Mouse (Mus musculus) MEL (cell line): ENCODE measurements around the gene Pdpn. TPM values are rescaled to one million over a fixed set of nuclear protein-coding genes. Genes with fewer than 3 reads are reported as not detected.

Experiments
- DNase-seq: peaks from one replicate; pipeline ENCODE4 v3.0.0; 2011; ENCODE audit warnings: low read depth, low spot score
- H3K27ac ChIP-seq: 2 replicates; pipeline ENCODE4 v1.5.1; 2012; ENCODE audit warnings: low read depth, mild to moderate bottlenecking, control low read depth, low read length, moderate library complexity; ENCODE audit not compliant: control insufficient read depth
- H3K27me3 ChIP-seq, 2 experiments: fragments of 150-350 bp in 1 of 2; sonication (generic) in 1 of 2; 2 replicates each; pipeline ENCODE4 v1.6.1; 2012; ENCODE audit warnings: low read length in 2 of 2, mild to moderate bottlenecking in 2 of 2, improper control_type of control experiment in 1 of 2, moderate library complexity in 1 of 2; ENCODE audit not compliant: insufficient read depth in 2 of 2, control insufficient read depth in 1 of 2
- H3K36me3 ChIP-seq, 2 experiments: 2 replicates each; pipeline ENCODE4 v1.6.1; 2012 to 2014; ENCODE audit warnings: low read length in 2 of 2, improper control_type of control experiment in 1 of 2, inconsistent platforms in 1 of 2, mild to moderate bottlenecking in 1 of 2; ENCODE audit not compliant: insufficient read depth in 2 of 2, control insufficient read depth in 1 of 2
- H3K4me1 ChIP-seq, 2 experiments: fragments of 150-350 bp in 1 of 2; sonication (generic) in 1 of 2; 2 replicates each; pipeline ENCODE4 v1.6.1; 2012; ENCODE audit warnings: low read length in 2 of 2, improper control_type of control experiment in 1 of 2, mild to moderate bottlenecking in 1 of 2; ENCODE audit not compliant: insufficient read depth in 2 of 2, control insufficient read depth in 1 of 2
- H3K4me3 ChIP-seq, 2 experiments: fragments of 150-350 bp in 1 of 2; sonication (generic) in 1 of 2; 2 replicates each; pipeline ENCODE4 v1.5.1; 2012; ENCODE audit warnings: low read depth in 2 of 2, low read length in 2 of 2, mild to moderate bottlenecking in 2 of 2, moderate library complexity in 2 of 2, control low read depth in 1 of 2, improper control_type of control experiment in 1 of 2; ENCODE audit not compliant: control insufficient read depth in 1 of 2, insufficient read depth in 1 of 2
- H3K79me2 ChIP-seq: 2 replicates; pipeline ENCODE4 v1.6.1; 2012; ENCODE audit warnings: mild to moderate bottlenecking, low read length, moderate library complexity; ENCODE audit not compliant: control insufficient read depth, poor library complexity, insufficient read depth
- H3K9ac ChIP-seq: 2 replicates; pipeline ENCODE4 v1.6.1; 2012; ENCODE audit warnings: low read depth, mild to moderate bottlenecking, control low read depth, low read length, moderate library complexity; ENCODE audit not compliant: control insufficient read depth, poor library complexity, severe bottlenecking
- H3K9me3 ChIP-seq: fragments of 150-350 bp; sonication (generic); replicated peaks from 2 replicates; pipeline ENCODE4 v1.6.1; 2012; ENCODE audit warnings: mild to moderate bottlenecking, low read length, improper control_type of control experiment, moderate library complexity; ENCODE audit not compliant: insufficient read depth
- CHD2 ChIP-seq: IDR thresholded peaks from 2 replicates; pipeline ENCODE4 v1.6.1; 2011; ENCODE audit warnings: low read length, improper control_type of control experiment
- CTCF ChIP-seq, 3 experiments: IDR thresholded peaks in 2 of 3; conservative IDR thresholded peaks in 1 of 3; 2 replicates each; pipeline ENCODE4 v1.5.1; 2011 to 2012; ENCODE audit warnings: low read length in 3 of 3, low read depth in 2 of 3, mild to moderate bottlenecking in 2 of 3, improper control_type of control experiment in 1 of 3, inconsistent platforms in 1 of 3, mixed read lengths in 1 of 3, moderate library complexity in 1 of 3; ENCODE audit not compliant: control insufficient read depth in 1 of 3, insufficient read depth in 1 of 3, poor library complexity in 1 of 3, severe bottlenecking in 1 of 3
- E2F4 ChIP-seq: IDR thresholded peaks from 2 replicates; pipeline ENCODE4 v1.6.1; 2011; ENCODE audit warnings: low read depth, low read length, improper control_type of control experiment, borderline replicate concordance
- ELF1 ChIP-seq: IDR thresholded peaks from 2 replicates; pipeline ENCODE4 v1.6.1; 2014; ENCODE audit warnings: low read depth, mild to moderate bottlenecking, inconsistent platforms, low read length, improper control_type of control experiment, moderate library complexity
- ETS1 ChIP-seq: IDR thresholded peaks from 2 replicates; pipeline ENCODE4 v1.6.1; 2012; ENCODE audit warnings: low read depth, mild to moderate bottlenecking, inconsistent platforms, low read length, improper control_type of control experiment, moderate library complexity
- GABPA ChIP-seq: IDR thresholded peaks from 2 replicates; pipeline ENCODE4 v1.6.1; 2012; ENCODE audit warnings: low read depth, mild to moderate bottlenecking, inconsistent platforms, low read length, improper control_type of control experiment, moderate library complexity
- HCFC1 ChIP-seq: IDR thresholded peaks from 2 replicates; pipeline ENCODE4 v1.6.1; 2012; ENCODE audit warnings: low read depth, mild to moderate bottlenecking, inconsistent platforms, low read length, improper control_type of control experiment, moderate library complexity
- MAZ ChIP-seq: IDR thresholded peaks from 2 replicates; pipeline ENCODE4 v1.6.1; 2012; ENCODE audit warnings: low read depth, mild to moderate bottlenecking, inconsistent platforms, low read length, improper control_type of control experiment
- MYB ChIP-seq: IDR thresholded peaks from 2 replicates; pipeline ENCODE4 v1.6.1; 2011; ENCODE audit warnings: mild to moderate bottlenecking, low read depth, low read length, improper control_type of control experiment
- NRF1 ChIP-seq: IDR thresholded peaks from 2 replicates; pipeline ENCODE4 v1.6.1; 2014; ENCODE audit warnings: low read depth, mild to moderate bottlenecking, inconsistent platforms, low read length, improper control_type of control experiment, moderate library complexity; ENCODE audit not compliant: poor library complexity, insufficient read depth, severe bottlenecking
- POLR2A ChIP-seq, 2 experiments: IDR thresholded peaks; 2 replicates each; pipeline ENCODE4 v1.6.1; 2011 to 2012; ENCODE audit warnings: low read length in 2 of 2, mild to moderate bottlenecking in 2 of 2, control low read depth in 1 of 2, improper control_type of control experiment in 1 of 2, low read depth in 1 of 2, moderate library complexity in 1 of 2; ENCODE audit not compliant: control insufficient read depth in 1 of 2, insufficient read depth in 1 of 2, poor library complexity in 1 of 2
- SMC3 ChIP-seq: IDR thresholded peaks from 2 replicates; pipeline ENCODE4 v1.6.1; 2011; ENCODE audit warnings: low read depth, low read length, improper control_type of control experiment
- TAL1 ChIP-seq: IDR thresholded peaks from 2 replicates; pipeline ENCODE4 v1.6.1; 2012; ENCODE audit warnings: mild to moderate bottlenecking, inconsistent platforms, low read length, moderate library complexity, mixed read lengths
- TBP ChIP-seq: IDR thresholded peaks from 2 replicates; pipeline ENCODE4 v1.8.0; 2011; ENCODE audit warnings: low read depth, low read length, improper control_type of control experiment
- TCF12 ChIP-seq: IDR thresholded peaks from 2 replicates; pipeline ENCODE4 v1.6.1; 2014; ENCODE audit warnings: low read depth, mild to moderate bottlenecking, inconsistent platforms, low read length, improper control_type of control experiment, moderate library complexity
- UBTF ChIP-seq: IDR thresholded peaks from 2 replicates; pipeline ENCODE4 v1.6.1; 2012; ENCODE audit warnings: low read depth, mild to moderate bottlenecking, inconsistent platforms, low read length, improper control_type of control experiment, moderate library complexity, borderline replicate concordance; ENCODE audit not compliant: insufficient read depth
- USF2 ChIP-seq, 2 experiments: IDR thresholded peaks; 2 replicates each; pipeline ENCODE4 v1.6.1; 2011 to 2012; ENCODE audit warnings: improper control_type of control experiment in 2 of 2, low read length in 2 of 2, borderline replicate concordance in 1 of 2, inconsistent platforms in 1 of 2, low read depth in 1 of 2, mild to moderate bottlenecking in 1 of 2; ENCODE audit not compliant: insufficient read depth in 1 of 2
- ZC3H11A ChIP-seq: IDR thresholded peaks from 2 replicates; pipeline ENCODE4 v1.6.1; 2012; ENCODE audit warnings: low read depth, mild to moderate bottlenecking, inconsistent platforms, low read length, improper control_type of control experiment
- ZKSCAN1 ChIP-seq: IDR thresholded peaks from 2 replicates; pipeline ENCODE4 v1.6.1; 2012; ENCODE audit warnings: low read depth, mild to moderate bottlenecking, inconsistent platforms, low read length, improper control_type of control experiment, moderate library complexity
- ZMIZ1 ChIP-seq: IDR thresholded peaks from 2 replicates; pipeline ENCODE4 v1.6.1; 2012; ENCODE audit warnings: low read depth, mild to moderate bottlenecking, inconsistent platforms, low read length, improper control_type of control experiment, moderate library complexity
- ZNF384 ChIP-seq: IDR thresholded peaks from 2 replicates; pipeline ENCODE4 v1.6.1; 2012; ENCODE audit warnings: low read depth, mild to moderate bottlenecking, inconsistent platforms, low read length, improper control_type of control experiment
- polyA plus RNA-seq, 2 experiments: library from polyadenylated mRNA; stranded (reverse) in 1 of 2; unstranded in 1 of 2; fragments of >175 nt in 1 of 2; fragments of >200 nt in 1 of 2; gene quantifications; 2 replicates each; pipeline versions ENCODE4 v1.2.1 to v1.2.4; 2012; ENCODE audit warnings: low replicate concordance in 2 of 2, low read depth in 1 of 2; ENCODE audit not compliant: insufficient read length in 2 of 2, insufficient read depth in 1 of 2, missing spikeins in 1 of 2
- total RNA-seq: library from RNA; depleted of rRNA; stranded (reverse); fragments of 300-350 nt; gene quantifications from 2 replicates; pipeline ENCODE4 v1.2.3, GENCODE M21; 2012

Pdpn gene
- total and polyA plus RNA-seq, 3 experiments, result not detected

DNA sequence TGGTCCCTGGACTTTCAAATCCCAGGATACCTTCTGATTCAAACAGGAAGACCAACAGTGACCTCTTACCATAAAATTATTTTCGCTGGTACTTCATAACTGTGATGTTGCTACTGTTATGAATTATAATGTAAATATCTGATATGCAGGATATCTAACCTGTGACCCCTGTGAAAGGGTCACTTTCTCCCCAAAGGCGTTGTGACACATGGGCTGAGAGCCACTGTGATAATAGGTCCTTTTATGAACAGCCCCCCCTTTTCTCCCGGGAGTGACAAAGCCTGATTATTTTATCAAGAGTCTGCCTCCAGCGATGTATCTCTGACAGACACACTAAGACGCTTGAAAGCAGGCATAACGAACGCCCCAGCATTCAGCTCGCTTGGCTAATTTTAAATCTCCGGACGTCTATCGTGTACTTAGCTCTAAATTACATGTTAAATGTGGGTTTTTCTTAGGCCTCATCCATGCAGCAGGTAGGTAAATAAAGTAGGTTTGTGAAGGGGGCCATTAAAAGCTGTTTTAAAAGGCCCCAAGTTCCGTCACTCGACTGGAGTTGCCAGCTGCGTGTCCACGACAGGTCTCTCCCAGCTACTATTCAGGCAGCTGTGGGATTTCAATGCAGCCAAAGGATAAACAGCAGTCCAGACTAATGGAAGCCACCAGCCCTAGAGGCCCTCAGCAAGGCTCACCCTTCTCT lies 25.7 kb upstream of the Pdpn start:
- no peaks in the 10 kb centered on the region for H3K36me3 ChIP-seq
- H3K27me3 ChIP-seq, result no peaks in the 10 kb centered on the region
- H3K27ac ChIP-seq, result no peak overlapping the region
- H3K4me3 ChIP-seq, result no peak overlapping the region
- DNase-seq, result no peak
- H3K9ac ChIP-seq, result no peak overlapping the region
- H3K9me3 ChIP-seq, result no peaks in the 10 kb centered on the region
- no peak for TF ChIP-seq CHD2
- TF ChIP-seq ZKSCAN1, result no peak
- TF ChIP-seq ELF1, result no peak
- no peak for TF ChIP-seq USF2 (IDR thresholded peaks at IDR 0.05; ENCODE audit: borderline replicate concordance in 1 of 2, insufficient read depth in 1 of 2, low read depth in 1 of 2, low read length in 2 of 2)
- TF ChIP-seq ZMIZ1, result no peak
- TF ChIP-seq GABPA, result no peak
- no peak for TF ChIP-seq UBTF
- no peak for TF ChIP-seq MAZ
- TF ChIP-seq TBP, result no peak
- TF ChIP-seq HCFC1, result no peak
- H3K79me2 ChIP-seq, result no peaks in the 10 kb centered on the region
- H3K4me1 ChIP-seq, result no peaks in the 10 kb centered on the region

DNA sequence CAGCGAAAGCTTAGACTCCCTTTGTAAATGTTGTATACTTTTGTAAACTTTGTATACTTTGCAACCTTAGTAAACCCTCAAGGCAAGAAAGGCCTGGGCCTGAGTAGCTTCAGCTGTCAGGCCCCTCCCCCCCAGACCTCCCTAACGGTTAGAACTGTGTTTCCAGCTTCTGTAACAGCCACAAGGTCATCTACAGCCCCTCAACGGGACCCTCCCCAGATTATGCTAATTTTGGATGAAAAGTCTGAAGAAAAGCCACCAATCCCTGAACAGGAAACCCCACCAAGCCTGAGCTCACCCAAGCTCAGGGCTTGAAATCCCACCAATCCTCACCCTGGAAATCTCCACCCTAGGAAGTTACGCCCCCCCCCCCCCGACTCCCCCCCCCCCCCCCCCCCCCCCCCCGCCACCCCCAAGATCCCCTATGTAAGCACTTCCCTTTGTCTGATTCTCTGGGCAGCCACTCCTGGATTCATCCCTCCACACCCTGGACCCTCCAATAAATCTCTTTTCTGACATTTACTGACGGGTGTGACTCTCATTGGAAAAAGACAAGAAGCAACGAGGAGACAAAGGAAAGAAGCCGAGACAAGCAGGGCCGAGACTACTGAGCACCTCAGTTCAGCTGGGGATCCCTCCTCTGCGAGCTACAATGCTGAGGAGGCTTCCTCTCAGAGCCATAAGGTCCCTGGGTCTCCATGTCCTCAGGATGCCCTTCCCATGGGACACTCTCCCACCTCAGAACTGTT lies 25.0 kb upstream of the Pdpn start:
- TF ChIP-seq CTCF (IDR thresholded peaks at IDR 0.05 in 2 of 3, conservative IDR thresholded peaks at IDR 0.05 in 1 of 3; ENCODE audit: control insufficient read depth in 1 of 3, insufficient read depth in 1 of 3, low read depth in 2 of 3, low read length in 3 of 3, poor library complexity in 1 of 3, severe bottlenecking in 1 of 3) (no peak), USF2 (IDR thresholded peaks at IDR 0.05; ENCODE audit: borderline replicate concordance in 1 of 2, insufficient read depth in 1 of 2, low read depth in 1 of 2, low read length in 2 of 2) (no peak), ETS1 (no peak), TAL1 (no peak), ZNF384 (no peak), MYB (no peak), HCFC1 (no peak), NRF1 (no peak), POLR2A (IDR thresholded peaks at IDR 0.05; ENCODE audit: control insufficient read depth in 1 of 2, insufficient read depth in 1 of 2, low read depth in 1 of 2, low read length in 2 of 2, poor library complexity in 1 of 2) (no peak), SMC3 (no peak), GABPA (no peak), ZC3H11A (no peak), TCF12 (no peak), MAZ (no peak), E2F4 (no peak)
- DNase-seq, result no peak
- Histone ChIP-seq H3K27me3 (no peaks in the 10 kb centered on the region), H3K79me2 (no peaks in the 10 kb centered on the region), H3K36me3 (no peaks in the 10 kb centered on the region), H3K4me3 (no peak overlapping the region), H3K9me3 (no peaks in the 10 kb centered on the region), H3K27ac (no peak overlapping the region), H3K4me1 (no peaks in the 10 kb centered on the region), H3K9ac (no peak overlapping the region)
